Mouse (Mus musculus) liver, embryonic 14.5 days (tissue): ENCODE results near the gene 2410002F23Rik. TPM values are rescaled to one million over a fixed set of nuclear protein-coding genes. Genes with fewer than 3 reads are reported as not detected.
A peak's percentile ranks its signal among the peaks of the same experiment; 100 is the strongest.

Experiments used
- ATAC-seq: fragments of 200-750 bp; cut with Nextera tagmentation; 2 replicates; pipeline ENCODE4 v1.8.0; 2017; ENCODE audit warnings: moderate number of reproducible peaks, mild to moderate bottlenecking, moderate library complexity; ENCODE audit not compliant: insufficient read depth
- DNase-seq, 3 experiments: peaks; one replicate each; pipeline ENCODE4 v3.0.0-alpha.2; 2012 to 2013; ENCODE audit warnings: low read depth in 3 of 3, low spot score in 3 of 3
- H3K27ac ChIP-seq: fragments of 300-500 bp; sonication (generic); 2 replicates; pipeline ENCODE4 v1.5.1; 2014; ENCODE audit warnings: moderate library complexity, mild to moderate bottlenecking, control low read depth, inconsistent platforms
- H3K27me3 ChIP-seq: fragments of 300-500 bp; sonication (generic); 2 replicates; pipeline ENCODE4 v1.6.1; 2014; ENCODE audit warnings: mild to moderate bottlenecking, low read length, moderate library complexity; ENCODE audit not compliant: control insufficient read depth, insufficient read depth
- H3K36me3 ChIP-seq: fragments of 300-500 bp; sonication (generic); replicated peaks from 2 replicates; pipeline ENCODE4 v1.6.1; 2014; ENCODE audit warnings: low read depth; ENCODE audit not compliant: control insufficient read depth, insufficient read depth
- H3K4me1 ChIP-seq, 2 experiments: fragments of 200-500 bp in 1 of 2; fragments of 300-500 bp in 1 of 2; sonication (generic) in 1 of 2; replicated peaks; 2 replicates each; pipeline ENCODE4 v1.6.1; 2012 to 2014; ENCODE audit warnings: antibody characterized with exemption in 1 of 2, inconsistent platforms in 1 of 2, low read length in 1 of 2; ENCODE audit not compliant: control insufficient read depth in 2 of 2, insufficient read depth in 2 of 2
- H3K4me2 ChIP-seq: fragments of 300-500 bp; sonication (generic); 2 replicates; pipeline ENCODE4 v1.6.1; 2014; ENCODE audit warnings: low read depth, mild to moderate bottlenecking, control low read depth, moderate library complexity
- H3K4me3 ChIP-seq, 2 experiments: fragments of 200-500 bp in 1 of 2; fragments of 300-500 bp in 1 of 2; sonication (generic) in 1 of 2; 2 replicates each; pipeline ENCODE4 v1.5.1; 2012 to 2014; ENCODE audit warnings: low read depth in 2 of 2, low read length in 2 of 2, mild to moderate bottlenecking in 2 of 2, control low read depth in 1 of 2, inconsistent platforms in 1 of 2, moderate library complexity in 1 of 2; ENCODE audit not compliant: insufficient read depth in 1 of 2
- H3K9ac ChIP-seq: fragments of 300-500 bp; sonication (generic); replicated peaks from 2 replicates; pipeline ENCODE4 v1.6.1; 2014; ENCODE audit warnings: mild to moderate bottlenecking, control low read depth, moderate library complexity
- H3K9me3 ChIP-seq: fragments of 300-500 bp; sonication (generic); 2 replicates; pipeline ENCODE4 v1.6.1; 2016; ENCODE audit warnings: low read length, mixed read lengths; ENCODE audit not compliant: control insufficient read depth
- CTCF ChIP-seq: IDR thresholded peaks from 2 replicates; pipeline ENCODE4 v1.5.1; 2016; ENCODE audit warnings: antibody characterized with exemption, low read depth, control low read depth
- EP300 ChIP-seq: IDR thresholded peaks from 2 replicates; pipeline ENCODE4 v1.6.1; 2016; ENCODE audit warnings: antibody characterized with exemption, low read depth
- WGBS: fragments of 180-500 bp; shearing (Covaris S2); extraction: QIAGEN DNeasy Blood & Tissue Kit; methylation state at CpG from one replicate; pipeline ENCODE4 v1.1.7; 2014; ENCODE audit not compliant: insufficient replicate concordance; 5-methylcytosine and 5-hydroxymethylcytosine counted together
- polyA plus RNA-seq, 2 experiments: library from polyadenylated mRNA; depleted of rRNA in 1 of 2; stranded (reverse) in 1 of 2; unstranded in 1 of 2; fragments of >200 nt; fragmentation: Nextera tagmentation in 1 of 2; extraction: Ambion mirVana in 1 of 2; gene quantifications; 2 replicates each; pipeline versions ENCODE4 v1.2.1 to v1.2.3; 2012 to 2014

2410002F23Rik gene
- polyA plus RNA-seq, 2 experiments, result 20.0 to 43.8 TPM

GRCm38 (mm10) chr7:44273446-44273845 is 26.9 kb downstream of the 2410002F23Rik start:
- H3K4me1 ChIP-seq, result no peaks in the 10 kb centered on the region
- H3K9me3 ChIP-seq, result no peaks in the 10 kb centered on the region
- no peaks in the 10 kb centered on the region for H3K36me3 ChIP-seq
- WGBS, result 47% methylated on average over 7 of the region's 7 CpGs
- H3K27me3 ChIP-seq, result no peaks in the 10 kb centered on the region; the same call in 1 of the 2 replicates
- H3K27ac ChIP-seq, result no peak overlapping the region
- ATAC-seq (no peak), DNase-seq (no peak)
- H3K9ac ChIP-seq, result no peak overlapping the region
- no peak overlapping the region for H3K4me2 ChIP-seq
- no peak for TF ChIP-seq CTCF
- H3K4me3 ChIP-seq, result no peak overlapping the region

DNA sequence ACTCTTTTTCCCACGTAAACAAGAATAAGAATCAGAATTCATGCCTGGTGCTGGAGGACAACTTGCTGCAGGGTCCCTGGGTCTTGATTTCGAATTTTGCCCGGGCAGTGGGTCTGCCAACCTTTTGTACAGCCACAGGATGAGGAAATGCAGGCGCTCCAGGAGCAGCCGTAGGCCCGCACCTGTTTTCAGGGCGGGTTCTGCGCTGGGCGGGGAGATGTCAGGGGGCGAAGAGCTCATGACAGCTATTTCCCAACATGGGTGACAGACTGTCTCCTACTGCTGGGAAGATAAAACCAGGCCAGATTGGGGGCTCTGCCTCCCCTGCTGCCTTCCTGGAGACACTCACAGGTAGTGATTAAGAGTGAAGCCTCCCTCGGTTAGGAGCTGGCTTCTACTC is 27.6 kb downstream of the 2410002F23Rik start:
- ATAC-seq, result no peak
- 43% methylated on average over 11 of the region's 11 CpGs for WGBS
- no peaks in the 10 kb centered on the region for H3K36me3 ChIP-seq
- no peak overlapping the region for H3K4me2 ChIP-seq
- no peaks in the 10 kb centered on the region for H3K9me3 ChIP-seq
- no peak overlapping the region for H3K27ac ChIP-seq
- no peak for TF ChIP-seq CTCF
- no peak for TF ChIP-seq EP300
- H3K4me1 ChIP-seq, result no peaks in the 10 kb centered on the region
- no peaks in the 10 kb centered on the region; the same call in 1 of the 2 replicates for H3K27me3 ChIP-seq
- DNase-seq, result no peak
- H3K9ac ChIP-seq, result no peak overlapping the region
- no peak overlapping the region for H3K4me3 ChIP-seq

GRCm38 (mm10) chr7:44275546-44275945 is 29.0 kb downstream of the 2410002F23Rik start:
- Histone ChIP-seq H3K4me2 (no peak overlapping the region), H3K9me3 (no peaks in the 10 kb centered on the region), H3K36me3 (no peaks in the 10 kb centered on the region), H3K27me3 (no peaks in the 10 kb centered on the region; the same call in 1 of the 2 replicates), H3K27ac (no peak overlapping the region), H3K4me3 (no peak overlapping the region), H3K4me1 (no peaks in the 10 kb centered on the region), H3K9ac (no peak overlapping the region)
- DNase-seq (no peak), ATAC-seq (no peak)
- WGBS, result 60% methylated on average over 3 of the region's 3 CpGs
- no peak for TF ChIP-seq EP300
- TF ChIP-seq CTCF, result no peak

- no peaks in the 10 kb centered on the region for H3K4me1 ChIP-seq
- TF ChIP-seq EP300, result no peak
- TF ChIP-seq CTCF, result no peak
- H3K4me3 ChIP-seq, result no peak overlapping the region
- no peaks in the 10 kb centered on the region; the same call in 1 of the 2 replicates for H3K27me3 ChIP-seq
- ATAC-seq (no peak), DNase-seq (no peak)
- no peak overlapping the region for H3K9ac ChIP-seq
- no peak overlapping the region for H3K27ac ChIP-seq
- H3K4me2 ChIP-seq, result no peak overlapping the region
- no peaks in the 10 kb centered on the region for H3K36me3 ChIP-seq
- 44% methylated on average over 10 of the region's 10 CpGs for WGBS
- no peaks in the 10 kb centered on the region for H3K9me3 ChIP-seq
These were observed 30.1 kb downstream of the 2410002F23Rik start for GRCm38 (mm10) chr7:44276461-44277249.

GRCm38 (mm10) chr7:44277250-44277622 is 30.7 kb downstream of the 2410002F23Rik start:
- Histone ChIP-seq H3K27ac (no peak overlapping the region), H3K4me3 (no peak overlapping the region), H3K4me1 (no peaks in the 10 kb centered on the region), H3K4me2 (no peak overlapping the region), H3K9ac (no peak overlapping the region), H3K36me3 (no peaks in the 10 kb centered on the region), H3K27me3 (no peaks in the 10 kb centered on the region; the same call in 1 of the 2 replicates), H3K9me3 (no peaks in the 10 kb centered on the region)
- TF ChIP-seq CTCF (peak; percentile 56), EP300 (no peak)
- 47% methylated on average over 2 of the region's 2 CpGs for WGBS
- no peak for DNase-seq
- no peak for ATAC-seq
